Mouse (Mus musculus): Measurements from ENCODE around the gene Filip1l. TPM values are rescaled to one million over a fixed set of nuclear protein-coding genes. Genes with fewer than 3 reads are reported as not detected.
A peak's percentile ranks its signal among the peaks of the same experiment; 100 is the strongest.

Filip1l gene
- polyA plus RNA-seq, 1 experiment from 2014 or later: 30.4 TPM

GRCm38 (mm10) chr16:57554886-57555400 is 202.1 kb downstream of the Filip1l start:
- Histone ChIP-seq H3K4me1 (replicated peaks; ENCODE audit: insufficient read depth, low read length) (peaks cover 15% of the 10 kb centered on the region), H3K36me3 (ENCODE audit: insufficient read depth, low read length) (no peaks in the 10 kb centered on the region), H3K9me3 (replicated peaks; ENCODE audit: low read length) (no peaks in the 10 kb centered on the region), H3K9ac (ENCODE audit: low read depth, low read length) (no peak overlapping the region), H3K27ac (peak overlapping the region; percentile 64; the same call in 1 of the 2 replicates), H3K4me2 (ENCODE audit: low read length) (no peak overlapping the region), H3K4me3 (replicated peaks; ENCODE audit: low read depth, low read length) (no peak overlapping the region), H3K27me3 (ENCODE audit: insufficient read depth, low read length) (no peaks in the 10 kb centered on the region)
- DNase-seq (ENCODE audit: low spot score) (peak; percentile 90), ATAC-seq (replicated peaks; ENCODE audit: low FRiP score, low read depth) (0 out of 2 replicates have a peak, but pooled peaks have one; percentile 51)
- whole genome bisulfite sequencing: 60% methylated on average over 6 of the region's 6 CpGs
- TF ChIP-seq CTCF (IDR thresholded peaks at IDR 0.05; ENCODE audit: low read depth): no peak

GRCm38 (mm10) chr16:57555667-57556066 is 202.8 kb downstream of the Filip1l start:
- ATAC-seq (replicated peaks; ENCODE audit: low FRiP score, low read depth): no peak; the same call in 1 of the 2 replicates
- Histone ChIP-seq H3K27me3 (ENCODE audit: insufficient read depth, low read length) (no peaks in the 10 kb centered on the region), H3K4me2 (ENCODE audit: low read length) (no peak overlapping the region), H3K9me3 (replicated peaks; ENCODE audit: low read length) (no peaks in the 10 kb centered on the region), H3K9ac (ENCODE audit: low read depth, low read length) (no peak overlapping the region), H3K4me1 (replicated peaks; ENCODE audit: insufficient read depth, low read length) (peaks cover 15% of the 10 kb centered on the region), H3K36me3 (ENCODE audit: insufficient read depth, low read length) (no peaks in the 10 kb centered on the region), H3K4me3 (replicated peaks; ENCODE audit: low read depth, low read length) (no peak overlapping the region), H3K27ac (peak overlapping the region; percentile 27; the same call in 1 of the 2 replicates)
- TF ChIP-seq CTCF (IDR thresholded peaks at IDR 0.05; ENCODE audit: low read depth): no peak
- WGBS: 48% methylated on average over 4 of the region's 4 CpGs
- DNase-seq (ENCODE audit: low spot score): no peak

- Histone ChIP-seq H3K36me3 (ENCODE audit: insufficient read depth, low read length) (no peaks in the 10 kb centered on the region), H3K4me3 (replicated peaks; ENCODE audit: low read depth, low read length) (no peak overlapping the region), H3K27ac (peak overlapping the region; percentile 6), H3K9ac (ENCODE audit: low read depth, low read length) (no peak overlapping the region), H3K9me3 (replicated peaks; ENCODE audit: low read length) (no peaks in the 10 kb centered on the region), H3K4me2 (ENCODE audit: low read length) (no peak overlapping the region), H3K4me1 (replicated peaks; ENCODE audit: insufficient read depth, low read length) (peaks cover 15% of the 10 kb centered on the region), H3K27me3 (ENCODE audit: insufficient read depth, low read length) (no peaks in the 10 kb centered on the region)
- DNase-seq (ENCODE audit: low spot score): no peak
- no peak for ATAC-seq (replicated peaks; ENCODE audit: low FRiP score, low read depth)
- TF ChIP-seq CTCF (IDR thresholded peaks at IDR 0.05; ENCODE audit: low read depth): no peak
- 49% methylated on average over 2 of the region's 2 CpGs for WGBS
Measured at GRCm38 (mm10) chr16:57556244-57556643, 203.4 kb downstream of the Filip1l start.

- 86% methylated on average over 3 of the region's 3 CpGs for WGBS
- Histone ChIP-seq H3K4me1 (replicated peaks; ENCODE audit: insufficient read depth, low read length) (peaks cover 19% of the 10 kb centered on the region; the same call in 1 of the 2 replicates), H3K4me3 (replicated peaks; ENCODE audit: low read depth, low read length) (no peak overlapping the region), H3K27me3 (ENCODE audit: insufficient read depth, low read length) (no peaks in the 10 kb centered on the region), H3K36me3 (ENCODE audit: insufficient read depth, low read length) (no peaks in the 10 kb centered on the region), H3K9me3 (replicated peaks; ENCODE audit: low read length) (no peaks in the 10 kb centered on the region), H3K9ac (ENCODE audit: low read depth, low read length) (no peak overlapping the region), H3K27ac (no peak overlapping the region), H3K4me2 (ENCODE audit: low read length) (no peak overlapping the region)
- DNase-seq (ENCODE audit: low spot score) (no peak), ATAC-seq (replicated peaks; ENCODE audit: low FRiP score, low read depth) (no peak)
- no peak for TF ChIP-seq CTCF (IDR thresholded peaks at IDR 0.05; ENCODE audit: low read depth)
Measured at GRCm38 (mm10) chr16:57558258-57558657, 205.4 kb downstream of the Filip1l start.

GRCm38 (mm10) chr16:57560185-57560584 is 207.3 kb downstream of the Filip1l start:
- 97% methylated on average over 1 of the region's 1 CpGs for WGBS
- no peaks in the 10 kb centered on the region for H3K9me3 ChIP-seq (replicated peaks; ENCODE audit: low read length)
- H3K4me2 ChIP-seq (ENCODE audit: low read length): no peak overlapping the region
- no peaks in the 10 kb centered on the region for H3K36me3 ChIP-seq (ENCODE audit: insufficient read depth, low read length)
- H3K4me1 ChIP-seq (replicated peaks; ENCODE audit: insufficient read depth, low read length): peaks cover 14% of the 10 kb centered on the region; the same call in 1 of the 2 replicates
- H3K27ac ChIP-seq: no peak overlapping the region
- no peak for DNase-seq (ENCODE audit: low spot score)
- no peak for TF ChIP-seq CTCF (IDR thresholded peaks at IDR 0.05; ENCODE audit: low read depth)
- H3K27me3 ChIP-seq (ENCODE audit: insufficient read depth, low read length): no peaks in the 10 kb centered on the region
- no peak for ATAC-seq (replicated peaks; ENCODE audit: low FRiP score, low read depth)
- no peak overlapping the region for H3K4me3 ChIP-seq (replicated peaks; ENCODE audit: low read depth, low read length)
- no peak overlapping the region for H3K9ac ChIP-seq (ENCODE audit: low read depth, low read length)

GRCm38 (mm10) chr16:57563453-57563852 is 210.6 kb downstream of the Filip1l start:
- peak; percentile 88 for DNase-seq (ENCODE audit: low spot score)
- 42% methylated on average over 3 of the region's 3 CpGs for WGBS
- Histone ChIP-seq H3K9ac (ENCODE audit: low read depth, low read length) (no peak overlapping the region), H3K4me1 (replicated peaks; ENCODE audit: insufficient read depth, low read length) (0 out of 2 replicates have a peak, but pooled peaks cover 4% of the 10 kb centered on the region), H3K36me3 (ENCODE audit: insufficient read depth, low read length) (no peaks in the 10 kb centered on the region), H3K4me2 (ENCODE audit: low read length) (no peak overlapping the region), H3K9me3 (replicated peaks; ENCODE audit: low read length) (no peaks in the 10 kb centered on the region), H3K27ac (no peak overlapping the region), H3K27me3 (ENCODE audit: insufficient read depth, low read length) (no peaks in the 10 kb centered on the region), H3K4me3 (replicated peaks; ENCODE audit: low read depth, low read length) (no peak overlapping the region)
- no peak for TF ChIP-seq CTCF (IDR thresholded peaks at IDR 0.05; ENCODE audit: low read depth)
- 0 out of 2 replicates have a peak, but pooled peaks have one; percentile 7 for ATAC-seq (replicated peaks; ENCODE audit: low FRiP score, low read depth)
